Mouse (Mus musculus): ENCODE measurements around the gene Hist1h2ba.

DNA sequence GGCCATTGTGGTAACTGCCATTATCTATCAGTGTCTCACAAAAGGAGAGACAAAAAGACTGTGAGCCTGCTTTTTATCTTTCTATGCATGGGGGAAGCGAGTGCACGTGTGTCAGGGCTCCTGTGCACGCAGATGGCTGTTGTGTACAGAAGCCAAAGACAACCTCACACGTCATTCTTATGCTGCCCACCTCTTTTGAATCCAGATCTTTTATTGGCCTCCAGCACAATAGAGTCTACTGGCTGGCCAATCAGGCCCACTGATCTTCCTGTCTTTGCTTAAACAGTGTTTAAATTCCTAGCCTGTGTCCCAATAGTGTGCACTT lies 40.7 kb downstream of the Hist1h2ba start:
- TF ChIP-seq CTCF (IDR thresholded peaks at IDR 0.05; ENCODE audit: low read depth, low read length) (no peak), GATA1 (IDR thresholded peaks at IDR 0.05; ENCODE audit: borderline replicate concordance, low read length) (no peak), POLR2AphosphoS5 (IDR thresholded peaks at IDR 0.05; ENCODE audit: insufficient replicate concordance, low read depth, low read length) (no peak), TAL1 (conservative IDR thresholded peaks at IDR 0.05; ENCODE audit: low read depth, low read length) (no peak), GATA2 (IDR thresholded peaks at IDR 0.05; ENCODE audit: borderline replicate concordance, low read depth, low read length) (no peak)
